Mouse (Mus musculus) olfactory bulb, adult 2 months (tissue): Measurements from ENCODE around the gene Tmem132d. TPM values are rescaled to one million over a fixed set of nuclear protein-coding genes. Genes with fewer than 3 reads are reported as not detected.
"Not testable (repeated sequence)": the region's sequence is repeated elsewhere in the genome, so short reads cannot be mapped to it uniquely, and the experiment has no call there.

Experiments
- H3K27ac ChIP-seq: fragments of 200-500 bp; 2 replicates; pipeline ENCODE4 v1.5.1; 2012; ENCODE audit warnings: low read depth, low read length; ENCODE audit not compliant: insufficient read depth
- H3K4me1 ChIP-seq: fragments of 200-500 bp; 2 replicates; pipeline ENCODE4 v1.6.1; 2012; ENCODE audit warnings: low read length; ENCODE audit not compliant: control insufficient read depth, insufficient read depth
- H3K4me3 ChIP-seq: fragments of 200-500 bp; 2 replicates; pipeline ENCODE4 v1.5.1; 2012; ENCODE audit warnings: mild to moderate bottlenecking, low read depth, low read length, moderate library complexity; ENCODE audit not compliant: insufficient read depth
- CTCF ChIP-seq: fragments of 200-500 bp; IDR thresholded peaks from 2 replicates; pipeline ENCODE4 v1.5.1; 2012; ENCODE audit warnings: low read depth, mild to moderate bottlenecking, low read length, moderate library complexity; ENCODE audit not compliant: insufficient read depth
- POLR2A ChIP-seq: fragments of 200-500 bp; IDR thresholded peaks from 2 replicates; pipeline ENCODE4 v1.6.1; 2012; ENCODE audit warnings: mild to moderate bottlenecking, low read depth, low read length, moderate library complexity; ENCODE audit not compliant: insufficient read depth
- WGBS: fragments of 180-500 bp; shearing (Covaris S2); methylation state at CpG from one replicate; pipeline ENCODE4 v1.1.7; 2018; 5-methylcytosine and 5-hydroxymethylcytosine counted together
- polyA plus RNA-seq: library from polyadenylated mRNA; stranded (reverse); fragments of >200 nt; gene quantifications from 2 replicates; pipeline ENCODE4 v1.2.4, GENCODE M21; 2012; ENCODE audit warnings: low replicate concordance; ENCODE audit not compliant: missing spikeins, insufficient read depth, insufficient read length

Gene Tmem132d
- polyA plus RNA-seq, 1 experiment = not detected

DNA sequence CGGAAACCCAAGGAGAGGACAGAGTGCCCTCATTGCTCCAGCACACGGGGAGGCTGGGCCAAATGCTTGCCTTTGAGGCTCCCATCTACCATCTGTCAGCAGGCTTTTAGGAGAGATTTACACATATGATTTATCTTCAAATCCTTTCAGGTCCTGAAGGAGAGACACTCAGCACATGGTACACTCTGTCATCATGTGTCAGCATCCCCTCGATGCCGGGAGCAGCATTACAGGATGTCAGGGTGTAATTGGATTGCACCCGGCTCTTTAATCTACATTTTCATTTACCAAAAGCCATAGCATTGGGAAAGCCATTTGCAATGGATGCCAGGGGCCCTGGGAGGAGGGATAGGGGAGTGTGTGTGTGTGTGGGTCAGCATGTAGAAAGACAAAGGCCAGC, 651.7 kb downstream of the Tmem132d start:
- TF ChIP-seq POLR2A (no peak), CTCF (no peak)
- 73% methylated on average over 5 of the region's 5 CpGs for WGBS
- no peaks in the 10 kb centered on the region for H3K4me1 ChIP-seq
- no peak overlapping the region for H3K27ac ChIP-seq
- no peak overlapping the region for H3K4me3 ChIP-seq

- Histone ChIP-seq H3K27ac (no peak overlapping the region), H3K4me1 (peaks cover 3% of the 10 kb centered on the region; the same call in 1 of the 2 replicates), H3K4me3 (no peak overlapping the region)
- TF ChIP-seq POLR2A (no peak), CTCF (no peak)
- 66% methylated on average over 7 of the region's 7 CpGs for WGBS
Observed at GRCm38 (mm10) chr5:127775749-127776148, 657.1 kb downstream of the Tmem132d start.

DNA sequence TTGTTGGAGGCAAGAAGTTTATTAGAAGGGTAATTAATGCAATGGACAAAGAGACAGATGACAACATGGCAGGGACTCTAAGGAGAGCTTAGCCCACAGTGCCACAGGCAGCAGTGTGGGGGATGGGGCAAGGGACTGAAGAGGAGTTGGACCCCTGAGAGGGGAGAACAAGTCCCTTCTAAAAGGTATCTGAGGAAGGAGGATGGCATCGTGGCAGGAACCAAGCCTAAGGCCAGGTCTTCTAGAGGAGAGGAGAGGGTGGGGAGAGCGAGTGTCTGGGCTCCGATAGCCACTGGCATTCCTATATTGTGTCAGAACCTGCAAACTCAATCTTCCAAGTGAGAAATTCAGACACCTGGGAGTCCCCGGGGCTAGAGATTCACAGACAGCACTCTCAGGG, 674.3 kb downstream of the Tmem132d start:
- peaks cover 8% of the 10 kb centered on the region; the same call in 1 of the 2 replicates for H3K4me1 ChIP-seq

GRCm38 (mm10) chr5:127756671-127757423, 676.0 kb downstream of the Tmem132d start:
- Histone ChIP-seq H3K4me1 (peaks cover 14% of the 10 kb centered on the region), H3K4me3 (no peak overlapping the region), H3K27ac (no peak overlapping the region)
- TF ChIP-seq POLR2A (no peak), CTCF (no peak)
- WGBS = 88% methylated on average over 4 of the region's 4 CpGs

More for the DNA sequence above, 674.3 kb downstream of the Tmem132d start:
- Histone ChIP-seq H3K27ac (no peak overlapping the region), H3K4me3 (no peak overlapping the region)
- WGBS = 81% methylated on average over 4 of the region's 4 CpGs
- TF ChIP-seq CTCF (no peak), POLR2A (no peak)

DNA sequence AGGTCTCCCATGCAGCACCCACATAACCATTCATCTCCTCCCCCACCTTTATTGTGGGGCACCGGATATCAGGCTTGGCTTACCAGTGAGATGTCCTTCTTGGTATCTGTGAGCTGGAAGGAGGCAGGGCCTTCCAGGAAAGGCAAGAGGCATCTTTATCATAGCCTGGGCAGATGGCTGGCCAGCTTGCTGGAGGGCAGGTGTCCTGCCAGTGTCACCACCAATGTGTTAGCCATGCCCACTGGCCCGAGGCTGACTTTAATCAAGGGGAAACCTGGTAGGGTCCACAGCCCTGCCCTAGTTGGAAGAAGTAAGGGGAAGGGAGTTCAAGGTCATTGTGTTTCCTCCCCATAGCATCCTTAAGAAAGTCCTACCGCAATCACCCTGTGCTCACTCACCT, 676.9 kb downstream of the Tmem132d start:
- Histone ChIP-seq H3K4me1 (peaks cover 16% of the 10 kb centered on the region), H3K4me3 (no peak overlapping the region), H3K27ac (no peak overlapping the region)
- TF ChIP-seq CTCF = no peak
- TF ChIP-seq POLR2A = no peak
- 75% methylated on average over 3 of the region's 3 CpGs for WGBS

GRCm38 (mm10) chr5:127755594-127755993, 677.3 kb downstream of the Tmem132d start:
- no peak for TF ChIP-seq POLR2A
- no peak for TF ChIP-seq CTCF
- WGBS = 58% methylated on average over 4 of the region's 4 CpGs

DNA sequence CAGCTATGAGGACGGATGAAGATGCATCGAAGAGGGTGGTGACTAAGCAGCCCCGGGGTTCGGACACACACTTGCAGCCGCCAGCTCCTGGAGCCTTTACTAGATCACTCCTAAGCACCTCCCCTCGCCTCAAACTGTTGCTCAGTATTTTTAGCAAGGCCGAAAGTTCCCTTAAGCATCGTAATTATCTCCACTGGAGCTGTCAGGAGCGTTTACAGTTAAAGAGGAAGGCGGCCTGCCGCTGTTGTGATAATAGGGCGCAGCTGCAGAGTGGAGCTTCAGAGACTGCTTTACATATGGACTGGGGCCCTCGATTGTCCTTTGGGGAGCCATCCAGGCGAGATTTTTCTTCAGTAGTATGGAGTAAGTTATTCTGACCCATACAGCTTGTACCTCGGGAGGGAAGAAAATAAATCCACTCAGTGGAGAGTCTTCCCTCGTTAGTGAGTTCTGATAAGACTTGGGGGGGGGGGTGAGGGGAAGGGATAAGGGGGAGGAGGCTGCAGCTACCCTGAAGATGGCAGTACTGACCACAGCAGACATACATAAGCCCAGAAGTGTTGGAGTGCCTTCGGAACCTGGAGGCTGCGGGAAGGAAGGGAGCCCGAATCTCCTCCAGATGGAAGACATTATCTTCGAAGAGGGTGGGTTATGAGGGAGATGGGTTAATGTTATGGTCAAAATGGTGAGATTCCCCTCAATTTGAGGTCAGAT, 681.5 kb downstream of the Tmem132d start:
- H3K27ac ChIP-seq = peak overlapping the region; percentile 67
- peaks cover 20% of the 10 kb centered on the region for H3K4me1 ChIP-seq
- TF ChIP-seq CTCF = no peak
- TF ChIP-seq POLR2A = no peak
- no peak overlapping the region for H3K4me3 ChIP-seq
- WGBS = 13% methylated on average over 20 of the region's 20 CpGs

More at GRCm38 (mm10) chr5:127755594-127755993, 677.3 kb downstream of the Tmem132d start:
- Histone ChIP-seq H3K27ac (no peak overlapping the region), H3K4me3 (no peak overlapping the region), H3K4me1 (peaks cover 20% of the 10 kb centered on the region)

DNA sequence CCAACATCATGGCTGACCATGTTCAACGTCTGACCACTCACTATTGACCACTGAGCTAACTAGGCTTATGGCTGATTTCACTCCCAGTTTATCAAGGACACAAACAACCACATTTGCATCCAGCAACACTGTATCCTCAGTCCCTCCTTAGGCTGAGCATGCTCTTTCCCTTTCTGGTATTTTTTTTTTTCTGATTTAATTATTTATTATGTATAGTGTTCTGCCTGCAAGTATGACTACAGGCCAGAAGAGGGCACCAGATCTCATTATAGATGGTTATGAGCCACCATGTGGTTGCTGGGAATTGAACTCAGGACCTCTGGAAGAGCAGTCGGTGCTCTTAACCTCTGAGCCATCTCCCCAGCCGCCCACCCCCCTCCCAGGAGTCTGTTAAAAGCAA, 683.3 kb downstream of the Tmem132d start:
- H3K27ac ChIP-seq, H3K4me3 ChIP-seq: not testable (repeated sequence)
- peaks cover 12% of the 10 kb centered on the region for H3K4me1 ChIP-seq
- WGBS = 94% methylated on average over 3 of the region's 3 CpGs

- 67% methylated on average over 16 of the region's 16 CpGs for WGBS
- no peak overlapping the region for H3K4me3 ChIP-seq
- H3K4me1 ChIP-seq = 0 out of 2 replicates have a peak, but pooled peaks cover 3% of the 10 kb centered on the region
- TF ChIP-seq CTCF = no peak
- TF ChIP-seq POLR2A = no peak
- H3K27ac ChIP-seq = no peak overlapping the region
Observed at GRCm38 (mm10) chr5:127741331-127741730, 691.5 kb downstream of the Tmem132d start.

Other genes starting within 250 kb of the Tmem132d start
- gene Fzd10, start 167.8 kb upstream of the Tmem132d start, polyA plus RNA-seq = not detected in 2 replicates